Mouse (Mus musculus) ES-Bruce4 (cell line): ENCODE data around the gene Sgms2. TPM values are rescaled to one million over a fixed set of nuclear protein-coding genes. Genes with fewer than 3 reads are reported as not detected.
"Not testable (repeated sequence)": the region's sequence is repeated elsewhere in the genome, so short reads cannot be mapped to it uniquely, and the experiment has no call there.

Experiments
- H3K27ac ChIP-seq: 2 replicates; pipeline ENCODE4 v1.5.1; 2012; ENCODE audit warnings: low read length, inconsistent platforms; ENCODE audit not compliant: insufficient read depth
- H3K27me3 ChIP-seq: 2 replicates; pipeline ENCODE4 v1.6.1; 2012; ENCODE audit warnings: mild to moderate bottlenecking, low read length, inconsistent platforms; ENCODE audit not compliant: control insufficient read depth, poor library complexity, insufficient read depth, severe bottlenecking
- H3K36me3 ChIP-seq: 2 replicates; pipeline ENCODE4 v1.6.1; 2012; ENCODE audit warnings: inconsistent platforms, mild to moderate bottlenecking, low read length, moderate library complexity; ENCODE audit not compliant: control insufficient read depth, poor library complexity, insufficient read depth, severe bottlenecking
- H3K4me1 ChIP-seq: one replicate; pipeline ENCODE4 v1.8.1; 2011; ENCODE audit warnings: low read length; ENCODE audit not compliant: control insufficient read depth, insufficient read depth
- H3K4me3 ChIP-seq: 2 replicates; pipeline ENCODE4 v1.5.1; 2011; ENCODE audit warnings: low read depth, mild to moderate bottlenecking, low read length
- H3K9ac ChIP-seq: 2 replicates; pipeline ENCODE4 v1.6.1; 2012; ENCODE audit warnings: low read depth, mild to moderate bottlenecking, inconsistent platforms; ENCODE audit not compliant: poor library complexity, severe bottlenecking
- H3K9me3 ChIP-seq: replicated peaks from 2 replicates; pipeline ENCODE4 v1.6.1; 2012; ENCODE audit warnings: mild to moderate bottlenecking, low read length, inconsistent platforms; ENCODE audit not compliant: control insufficient read depth, poor library complexity, insufficient read depth, severe bottlenecking
- CTCF ChIP-seq: IDR thresholded peaks from one replicate; pipeline ENCODE4 v1.8.1; 2011; ENCODE audit warnings: low read depth, low read length
- EP300 ChIP-seq: IDR thresholded peaks from 2 replicates; pipeline ENCODE4 v1.6.1; 2011; ENCODE audit warnings: low read depth, low read length; ENCODE audit not compliant: insufficient read depth
- POLR2A ChIP-seq: IDR thresholded peaks from one replicate; pipeline ENCODE4 v1.8.1; 2011; ENCODE audit warnings: low read length; ENCODE audit not compliant: insufficient read depth
- polyA plus RNA-seq: library from polyadenylated mRNA; stranded (reverse); fragments of >200 nt; gene quantifications from 2 replicates; pipeline ENCODE4 v1.2.4, GENCODE M21; 2011; ENCODE audit warnings: low read depth; ENCODE audit not compliant: missing spikeins, insufficient read depth, insufficient read length

Gene Sgms2
- polyA plus RNA-seq, 1 experiment = 2.2 TPM

- no peaks in the 10 kb centered on the region; the same call in 1 of the 2 replicates for H3K27me3 ChIP-seq
- no peaks in the 10 kb centered on the region for H3K4me1 ChIP-seq
- H3K4me3 ChIP-seq = no peak overlapping the region
- H3K36me3 ChIP-seq = no peaks in the 10 kb centered on the region
- H3K9ac ChIP-seq = no peak overlapping the region
- H3K27ac ChIP-seq = no peak overlapping the region
- TF ChIP-seq CTCF (no peak), POLR2A (no peak), EP300 (no peak)
- H3K9me3 ChIP-seq = peaks cover 10% of the 10 kb centered on the region
These were observed 151.9 kb downstream of the Sgms2 start for GRCm38 (mm10) chr3:131339280-131339679.

- H3K9me3 ChIP-seq, H3K9ac ChIP-seq, H3K36me3 ChIP-seq, H3K4me3 ChIP-seq, H3K27me3 ChIP-seq, H3K4me1 ChIP-seq, H3K27ac ChIP-seq: not testable (repeated sequence)
These were observed 153.5 kb downstream of the Sgms2 start for GRCm38 (mm10) chr3:131337749-131338148.

GRCm38 (mm10) chr3:131336629-131337028, 154.6 kb downstream of the Sgms2 start:
- no peak overlapping the region for H3K9ac ChIP-seq
- H3K36me3 ChIP-seq = no peaks in the 10 kb centered on the region
- TF ChIP-seq POLR2A (no peak), EP300 (no peak), CTCF (no peak)
- no peak overlapping the region for H3K27ac ChIP-seq
- peaks cover 10% of the 10 kb centered on the region for H3K9me3 ChIP-seq
- no peaks in the 10 kb centered on the region; the same call in 1 of the 2 replicates for H3K27me3 ChIP-seq
- no peak overlapping the region for H3K4me3 ChIP-seq
- H3K4me1 ChIP-seq = no peaks in the 10 kb centered on the region

- no peak for TF ChIP-seq POLR2A
- no peak for TF ChIP-seq EP300
- TF ChIP-seq CTCF = no peak
- Histone ChIP-seq H3K4me1 (no peaks in the 10 kb centered on the region), H3K9me3 (peaks cover 10% of the 10 kb centered on the region), H3K9ac (no peak overlapping the region), H3K27me3 (no peaks in the 10 kb centered on the region), H3K36me3 (no peaks in the 10 kb centered on the region), H3K27ac (no peak overlapping the region), H3K4me3 (no peak overlapping the region)
These were observed 156.1 kb downstream of the Sgms2 start for GRCm38 (mm10) chr3:131335117-131335547.

- Histone ChIP-seq H3K9me3 (no peaks in the 10 kb centered on the region), H3K4me1 (peaks cover 2% of the 10 kb centered on the region), H3K27ac (no peak overlapping the region), H3K36me3 (no peaks in the 10 kb centered on the region), H3K27me3 (no peaks in the 10 kb centered on the region), H3K4me3 (no peak overlapping the region), H3K9ac (no peak overlapping the region)
- no peak for TF ChIP-seq CTCF
- TF ChIP-seq EP300 = no peak
- TF ChIP-seq POLR2A = no peak
These were observed 164.0 kb downstream of the Sgms2 start for GRCm38 (mm10) chr3:131327189-131327588.

- TF ChIP-seq EP300 (no peak), POLR2A (no peak), CTCF (no peak)
- no peaks in the 10 kb centered on the region for H3K27me3 ChIP-seq
These were observed 164.6 kb downstream of the Sgms2 start for GRCm38 (mm10) chr3:131326637-131327036.

More at GRCm38 (mm10) chr3:131326637-131327036, 164.6 kb downstream of the Sgms2 start:
- H3K27ac ChIP-seq = no peak overlapping the region
- H3K9ac ChIP-seq = no peak overlapping the region
- H3K4me1 ChIP-seq = peaks cover 2% of the 10 kb centered on the region
- no peaks in the 10 kb centered on the region for H3K9me3 ChIP-seq
- H3K4me3 ChIP-seq = no peak overlapping the region
- no peaks in the 10 kb centered on the region for H3K36me3 ChIP-seq
